Mouse (Mus musculus) left cerebral cortex, postnatal 14 days (tissue): ENCODE results near the gene Imp3. TPM values are rescaled to one million over a fixed set of nuclear protein-coding genes. Genes with fewer than 3 reads are reported as not detected.

Source experiments
- DNase-seq, 2 experiments: peaks; one replicate each; pipeline ENCODE4 v3.0.0; 2021 to 2022; ENCODE audit warnings: low spot score in 2 of 2, mixed read lengths in 1 of 2
- intact Hi-C: fragments of 180-260 bp; cut with DNase I; formaldehyde crosslinking; loops from one replicate; pipeline ENCODE4 v1.15.1; 2025
- total RNA-seq, 2 experiments: library from RNA; stranded (reverse); gene quantifications; 2 replicates each; pipeline ENCODE4 v1.2.3; 2021

Gene Imp3
- total RNA-seq, 2 experiments from 2014 or later = 50.6 to 51.1 TPM

GRCm38 (mm10) chr9:56950414-56951400 lies 13.4 kb downstream of the Imp3 start, which contains the start of gene Snupn:
Gene Snupn, plus strand, starts transcription at chr9:56950878.
- DNase-seq = peak; percentile 95 to 96
- intact Hi-C loops = loop anchor here (5.0 kb wide), 2 partner anchors 47 to 122 kb away; partner anchors contain the start of gene Sin3a

GRCm38 (mm10) chr9:56953562-56953961 lies 16.3 kb downstream of the Imp3 start:
- no peak for DNase-seq
- intact Hi-C loops = loop anchor here (5.0 kb wide), 2 partner anchors 44 to 119 kb away; partner anchors contain the start of gene Sin3a

DNA sequence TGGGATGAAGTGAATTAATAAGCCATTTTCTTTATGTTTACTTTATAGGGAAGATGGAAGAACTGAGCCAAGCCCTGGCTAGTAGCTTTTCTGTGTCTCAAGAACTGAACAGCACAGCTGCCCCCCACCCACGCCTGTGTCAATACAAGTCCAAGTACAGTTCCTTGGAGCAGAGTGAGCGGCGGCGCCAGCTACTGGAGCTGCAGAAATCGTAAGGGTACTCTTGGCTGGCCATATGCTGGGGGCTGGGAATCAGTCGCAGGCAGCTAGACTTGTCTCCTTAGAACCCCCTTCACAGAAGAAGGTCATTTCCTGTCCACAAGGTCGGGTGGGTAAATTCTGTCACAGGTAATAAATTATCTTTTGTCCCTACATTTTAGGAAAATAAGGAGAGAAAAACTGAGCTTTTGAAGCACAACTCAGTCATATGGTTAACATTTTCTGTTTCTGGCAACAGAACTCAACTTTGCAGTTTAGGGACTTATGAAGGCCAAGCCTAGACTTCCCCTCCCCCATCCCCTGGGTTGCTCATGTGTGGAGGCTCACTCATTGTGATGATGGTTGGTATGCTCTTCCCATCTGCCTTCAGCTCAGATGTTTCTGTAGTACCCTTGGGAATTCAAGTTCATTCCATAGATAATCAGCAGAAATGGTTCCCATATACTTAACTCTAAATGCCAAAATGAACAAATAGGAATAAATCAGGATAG lies 19.8 kb downstream of the Imp3 start:
- intact Hi-C loops = no loop called here

GRCm38 (mm10) chr9:56958689-56959088 lies 21.4 kb downstream of the Imp3 start:
- no peak for DNase-seq

More for the DNA sequence above, 19.8 kb downstream of the Imp3 start:
- no peak for DNase-seq

DNA sequence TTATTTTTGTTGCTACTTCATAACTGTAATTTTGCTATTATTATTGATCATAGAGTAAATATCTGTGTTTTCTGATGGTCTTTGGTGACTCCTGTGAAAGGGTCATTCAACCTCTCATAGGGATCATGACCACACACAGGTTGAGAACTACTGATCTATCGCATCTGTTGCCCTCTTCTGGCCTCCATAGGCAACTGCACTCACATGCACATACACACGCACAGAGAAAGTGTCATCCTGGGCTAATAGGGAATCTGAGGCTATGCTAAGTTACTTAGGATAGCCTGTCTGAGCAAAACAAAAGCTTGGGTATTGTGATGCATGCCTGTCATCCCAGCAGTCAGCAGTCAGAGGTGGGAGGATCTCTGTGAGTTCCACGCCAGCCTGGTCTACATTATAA lies 24.3 kb downstream of the Imp3 start:
- intact Hi-C loops = no loop called here

More at GRCm38 (mm10) chr9:56958689-56959088, 21.4 kb downstream of the Imp3 start:
- intact Hi-C loops = no loop called here

GRCm38 (mm10) chr9:56970158-56970557 lies 32.9 kb downstream of the Imp3 start:
- intact Hi-C loops = no loop called here
- DNase-seq = no peak

More for the DNA sequence above, 24.3 kb downstream of the Imp3 start:
- no peak for DNase-seq

GRCm38 (mm10) chr9:56973960-56974524 lies 36.8 kb downstream of the Imp3 start:
- no peak for DNase-seq
- intact Hi-C loops = no loop called here

- intact Hi-C loops = no loop called here
Observed at GRCm38 (mm10) chr9:56975199-56975598, 37.9 kb downstream of the Imp3 start.

DNA sequence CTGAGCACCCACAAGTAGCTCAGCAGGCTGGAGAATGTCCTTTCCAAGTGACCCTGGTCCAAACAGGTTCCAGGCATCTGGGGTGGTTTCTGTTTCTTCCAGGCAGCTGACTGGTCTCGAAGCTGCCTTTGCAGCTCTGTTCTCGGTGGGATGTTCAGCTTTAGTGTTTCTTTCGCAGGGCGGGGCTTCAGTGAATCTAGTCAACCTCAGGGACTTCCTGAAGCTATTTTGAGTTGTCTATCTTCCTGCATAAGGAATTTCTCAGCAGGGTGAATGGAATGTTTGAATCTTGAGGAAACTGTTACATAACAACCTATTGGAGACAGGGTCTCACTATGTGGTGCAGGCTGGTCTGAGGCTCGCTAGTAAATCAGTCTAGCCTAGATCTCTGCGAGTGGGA lies 42.9 kb downstream of the Imp3 start:
- intact Hi-C loops = no loop called here
- DNase-seq = no peak

More at GRCm38 (mm10) chr9:56975199-56975598, 37.9 kb downstream of the Imp3 start:
- no peak for DNase-seq

DNA sequence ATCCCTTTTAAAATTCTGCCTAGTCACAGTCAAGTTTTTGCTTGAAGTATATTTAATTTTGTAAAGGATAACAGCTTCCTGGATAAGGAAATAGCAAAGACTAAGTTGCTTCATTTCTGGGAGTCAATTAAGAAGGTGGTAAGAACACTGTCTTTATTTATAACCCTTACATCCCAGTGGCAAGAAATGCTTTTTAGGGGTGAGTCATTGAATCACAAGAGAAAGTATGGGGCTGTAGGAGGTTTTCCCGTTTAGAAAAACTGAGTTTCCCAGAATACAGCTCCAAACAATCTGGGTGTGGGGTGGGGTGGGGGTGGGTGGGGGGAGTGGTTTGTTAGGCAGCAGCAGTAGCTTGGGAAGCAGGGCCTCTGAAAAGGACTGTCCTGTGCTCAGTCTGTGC lies 44.2 kb downstream of the Imp3 start:
- DNase-seq = no peak
- intact Hi-C loops = no loop called here

Other genes starting within 250 kb of the Imp3 start
- gene Lingo1, start 141.0 kb upstream of the Imp3 start, total RNA-seq = 100 to 1,000 TPM; 490 to 503 TPM
- not detected for gene Odf3l1, start 72.8 kb upstream of the Imp3 start, total RNA-seq
- 10 to 100 TPM; 21.4 to 25.0 TPM for gene Cspg4, start 72.4 kb upstream of the Imp3 start, total RNA-seq
- gene Snx33, start 9.1 kb upstream of the Imp3 start, total RNA-seq = 1 to 10 TPM; 4.6 to 5.2 TPM
- gene Snupn, start 13.4 kb downstream of the Imp3 start, total RNA-seq = 10 to 100 TPM; 17.3 to 17.7 TPM
- 10 to 100 TPM; 25.8 to 27.7 TPM for gene Ptpn9, start 57.4 kb downstream of the Imp3 start, total RNA-seq
- 10 to 100 TPM; 27.1 to 28.5 TPM for gene Sin3a, start 134.6 kb downstream of the Imp3 start, total RNA-seq
- 100 to 1,000 TPM; 112 to 126 TPM for gene Man2c1, start 193.2 kb downstream of the Imp3 start, total RNA-seq
- 1 to 10 TPM; 9.4 to 9.8 TPM for gene Neil1, start 210.8 kb downstream of the Imp3 start, total RNA-seq
- 10 to 100 TPM; 88.0 to 91.2 TPM for gene Commd4, start 220.9 kb downstream of the Imp3 start, total RNA-seq